Mouse (Mus musculus) left cerebral cortex, adult 2 months (tissue): ENCODE results near the gene 1190002N15Rik. TPM values are rescaled to one million over a fixed set of nuclear protein-coding genes. Genes with fewer than 3 reads are reported as not detected.
A peak's percentile ranks its signal among the peaks of the same experiment; 100 is the strongest.

Experiments
- DNase-seq, 2 experiments: peaks; one replicate each; pipeline ENCODE4 v3.0.0; 2021 to 2022; ENCODE audit warnings: low spot score in 2 of 2, mixed read lengths in 1 of 2; ENCODE audit errors: extremely low spot score in 1 of 2
- H3K27ac ChIP-seq: fragments of 200-600 bp; 2 replicates; pipeline ENCODE4 v1.8.1; 2022
- H3K4me3 ChIP-seq: fragments of 200-600 bp; 2 replicates; pipeline ENCODE4 v1.8.1; 2022
- CTCF ChIP-seq: fragments of 200-600 bp; IDR thresholded peaks from 2 replicates; pipeline ENCODE4 v1.8.1; 2022; ENCODE audit warnings: antibody characterized with exemption, mild to moderate bottlenecking, moderate library complexity
- intact Hi-C: fragments of 180-260 bp; cut with DNase I; formaldehyde crosslinking; loops from one replicate; pipeline ENCODE4 v1.15.1; 2025
- total RNA-seq, 2 experiments: library from RNA; stranded (reverse); gene quantifications; 2 replicates each; pipeline ENCODE4 v1.2.3; 2021

The 1190002N15Rik gene
- total RNA-seq, 2 experiments from 2014 or later, result 32.8 to 40.1 TPM

GRCm38 (mm10) chr9:94512246-94512645, 25.6 kb downstream of the 1190002N15Rik start:
- no peak overlapping the region for H3K4me3 ChIP-seq
- no peak for TF ChIP-seq CTCF

DNA sequence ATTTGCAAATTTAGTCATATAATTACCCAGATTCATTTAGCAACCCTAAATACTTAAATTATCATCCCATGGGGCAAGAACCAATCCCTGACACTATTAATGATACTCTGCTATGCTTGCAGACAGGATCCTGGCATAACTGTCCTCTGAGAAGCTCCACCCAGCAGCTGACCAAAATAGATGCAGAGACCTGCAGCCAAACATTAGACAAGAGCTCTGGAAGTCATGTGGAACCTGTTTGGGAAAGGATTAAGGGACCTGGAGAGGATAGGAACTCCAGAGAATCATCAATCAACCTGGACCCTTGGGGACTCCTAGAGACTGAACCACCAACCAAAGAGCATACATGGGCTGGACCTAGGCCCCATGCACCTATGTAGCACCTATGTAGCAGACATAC, 26.7 kb downstream of the 1190002N15Rik start:
- Histone ChIP-seq H3K4me3 (no peak overlapping the region), H3K27ac (no peak overlapping the region)
- no peak for TF ChIP-seq CTCF
- intact Hi-C loops, result no loop called here
- DNase-seq, result no peak

More at GRCm38 (mm10) chr9:94512246-94512645, 25.6 kb downstream of the 1190002N15Rik start:
- DNase-seq, result no peak
- intact Hi-C loops, result no loop called here
- H3K27ac ChIP-seq, result no peak overlapping the region

- intact Hi-C loops, result no loop called here
- DNase-seq, result no peak
- no peak for TF ChIP-seq CTCF
- Histone ChIP-seq H3K27ac (no peak overlapping the region), H3K4me3 (no peak overlapping the region)
Measured at GRCm38 (mm10) chr9:94506980-94507379, 30.9 kb downstream of the 1190002N15Rik start.

DNA sequence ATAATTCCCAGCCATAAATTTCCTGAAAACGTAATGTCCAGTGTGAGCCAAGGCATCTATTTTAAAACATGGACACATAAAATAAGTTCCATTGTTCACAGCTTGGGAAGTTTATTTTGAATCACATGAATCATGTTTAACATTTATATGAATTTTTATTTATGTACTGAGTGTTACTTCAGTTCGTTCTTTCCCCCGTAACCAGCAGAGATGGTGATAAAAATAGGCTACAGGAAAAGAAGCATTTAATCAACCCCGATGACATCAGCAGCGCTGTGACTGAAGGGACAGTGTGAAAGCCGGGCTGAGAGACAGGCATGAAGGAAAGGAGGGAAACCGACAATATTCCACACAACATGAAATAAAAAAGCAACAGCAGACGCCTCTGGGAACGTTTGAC, 46.4 kb downstream of the 1190002N15Rik start:
- H3K27ac ChIP-seq, result no peak overlapping the region
- intact Hi-C loops, result no loop called here
- no peak overlapping the region for H3K4me3 ChIP-seq
- no peak for DNase-seq
- TF ChIP-seq CTCF, result no peak

DNA sequence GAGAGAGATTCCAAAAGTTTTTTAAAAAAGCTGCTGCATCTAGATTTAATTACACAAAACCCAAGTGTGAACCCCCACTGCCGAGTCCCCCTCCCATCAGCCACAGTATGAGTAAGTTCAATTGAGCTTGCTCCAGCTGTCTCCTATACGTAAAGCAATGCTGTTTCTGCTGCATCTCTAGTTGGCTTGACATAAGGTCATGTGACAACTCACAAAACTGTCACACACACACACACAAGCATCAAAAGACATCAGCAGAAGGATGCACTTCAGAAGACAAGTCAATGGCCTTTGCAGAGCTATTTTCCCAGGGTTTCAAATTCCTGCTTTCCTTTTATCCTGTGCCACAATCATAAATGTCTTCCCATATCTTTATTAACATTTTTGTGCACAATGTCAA, 49.9 kb downstream of the 1190002N15Rik start:
- no peak overlapping the region for H3K27ac ChIP-seq
- intact Hi-C loops, result no loop called here
- DNase-seq, result no peak
- TF ChIP-seq CTCF, result no peak
- H3K4me3 ChIP-seq, result no peak overlapping the region

DNA sequence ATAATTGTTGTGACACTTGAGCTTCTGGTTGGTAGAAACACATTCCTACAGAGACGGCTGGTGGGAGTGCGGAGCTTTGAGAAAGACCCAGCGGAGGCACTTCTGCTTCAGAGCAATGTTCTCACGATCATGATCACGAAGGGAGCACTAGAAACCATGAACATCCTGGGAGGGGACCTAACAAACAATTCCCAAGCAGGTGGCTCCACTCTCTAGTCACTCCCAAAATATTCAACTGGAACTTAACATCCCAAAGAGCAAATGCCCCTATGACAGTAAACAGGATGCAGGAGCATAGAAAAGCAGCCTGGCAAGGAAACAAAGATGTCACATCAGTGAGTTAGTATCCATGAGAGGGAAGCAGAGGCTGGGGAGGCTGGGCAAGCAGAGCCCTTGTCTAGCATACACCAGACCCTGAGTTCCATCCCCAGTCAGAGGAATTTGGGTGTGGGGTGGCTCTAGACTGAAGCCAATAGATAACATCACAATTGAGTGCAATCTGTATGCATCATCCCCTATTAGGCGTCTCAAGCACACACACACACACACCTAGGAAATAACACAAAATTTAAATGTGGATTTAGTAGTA, 54.5 kb downstream of the 1190002N15Rik start:
- Histone ChIP-seq H3K27ac (no peak overlapping the region), H3K4me3 (no peak overlapping the region)
- DNase-seq, result no peak
- intact Hi-C loops, result no loop called here
- no peak for TF ChIP-seq CTCF

GRCm38 (mm10) chr9:94482215-94482975, 55.5 kb downstream of the 1190002N15Rik start:
- DNase-seq, result peak; percentile 38 to 57
- TF ChIP-seq CTCF, result no peak
- Histone ChIP-seq H3K4me3 (no peak overlapping the region), H3K27ac (no peak overlapping the region; the same call in 1 of the 2 replicates)
- intact Hi-C loops, result no loop called here

DNA sequence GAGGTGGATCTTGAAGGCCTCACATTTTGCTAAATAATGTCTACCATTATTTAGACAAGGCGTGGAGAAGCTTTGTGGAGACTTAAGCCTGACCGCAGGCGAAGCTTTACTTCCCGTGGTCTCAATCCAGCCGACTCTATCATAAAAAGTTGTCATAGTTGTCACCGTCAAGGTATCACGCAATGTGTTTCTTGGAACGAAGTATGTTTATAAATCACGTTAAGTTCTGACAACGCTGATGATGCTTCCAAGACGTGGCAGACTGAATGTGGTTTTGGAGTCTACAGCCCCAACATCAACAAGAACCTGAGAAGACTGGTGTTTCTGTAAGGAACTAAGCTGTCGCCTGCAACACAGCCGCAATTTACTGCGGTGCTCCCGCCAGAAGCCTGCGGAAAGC, 56.8 kb downstream of the 1190002N15Rik start:
- intact Hi-C loops, result no loop called here
- no peak for TF ChIP-seq CTCF
- Histone ChIP-seq H3K4me3 (no peak overlapping the region), H3K27ac (no peak overlapping the region)
- no peak for DNase-seq

DNA sequence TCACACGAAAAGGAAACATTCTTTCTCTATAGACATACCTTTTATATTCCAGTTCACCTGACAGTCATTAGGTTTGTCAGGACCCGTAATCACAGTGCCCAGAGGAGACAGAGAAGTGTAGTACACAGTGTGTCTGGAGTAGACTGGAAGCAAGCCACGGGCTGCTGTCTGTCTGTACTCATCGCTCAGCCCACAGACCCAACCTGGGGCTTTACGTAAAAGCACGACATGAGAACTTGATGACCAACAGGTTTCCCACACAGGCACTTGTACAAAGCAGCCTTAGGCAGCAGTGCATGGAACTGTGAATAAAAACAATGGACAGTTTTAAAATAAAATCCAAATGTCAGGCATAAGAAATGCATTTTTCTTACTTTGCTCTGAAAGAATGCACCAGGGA, 58.5 kb downstream of the 1190002N15Rik start:
- Histone ChIP-seq H3K27ac (no peak overlapping the region), H3K4me3 (no peak overlapping the region)
- intact Hi-C loops, result no loop called here
- TF ChIP-seq CTCF, result no peak
- DNase-seq, result no peak

DNA sequence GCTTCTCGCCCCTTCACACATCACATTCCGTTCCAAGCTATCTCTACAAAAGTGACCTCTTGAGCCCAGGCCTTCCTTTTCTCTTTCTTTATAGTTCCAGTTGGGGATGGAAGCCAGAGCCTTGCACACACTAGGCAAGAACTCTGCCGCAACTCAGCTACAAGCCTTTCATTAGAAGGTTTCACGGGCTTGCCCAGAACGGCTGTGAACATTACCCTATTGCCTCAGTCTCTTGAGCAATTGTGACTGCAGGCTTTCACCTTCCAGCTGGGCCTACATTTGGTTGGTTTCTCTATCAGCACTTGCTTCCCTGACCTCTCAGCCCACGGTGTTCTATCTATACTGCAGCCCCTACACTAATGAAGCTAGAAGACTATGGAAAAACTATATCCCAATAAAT, 58.9 kb downstream of the 1190002N15Rik start:
- no peak for TF ChIP-seq CTCF
- H3K27ac ChIP-seq, result no peak overlapping the region
- intact Hi-C loops, result no loop called here
- DNase-seq, result no peak
- H3K4me3 ChIP-seq, result no peak overlapping the region

GRCm38 (mm10) chr9:94475973-94476372, 61.9 kb downstream of the 1190002N15Rik start:
- Histone ChIP-seq H3K27ac (no peak overlapping the region), H3K4me3 (no peak overlapping the region)
- no peak for TF ChIP-seq CTCF
- intact Hi-C loops, result no loop called here
- DNase-seq, result no peak

- DNase-seq, result no peak
- Histone ChIP-seq H3K4me3 (no peak overlapping the region), H3K27ac (no peak overlapping the region)
- intact Hi-C loops, result no loop called here
- no peak for TF ChIP-seq CTCF
Measured at GRCm38 (mm10) chr9:94473898-94474297, 64.0 kb downstream of the 1190002N15Rik start.

GRCm38 (mm10) chr9:94472963-94473582, 64.8 kb downstream of the 1190002N15Rik start:
- TF ChIP-seq CTCF, result no peak
- intact Hi-C loops, result no loop called here
- DNase-seq, result no peak
- Histone ChIP-seq H3K27ac (no peak overlapping the region), H3K4me3 (no peak overlapping the region)
